Mouse (Mus musculus) lung, adult 2 months (tissue): ENCODE results near the gene Pygl.
"Not testable (repeated sequence)": the region's sequence is repeated elsewhere in the genome, so short reads cannot be mapped to it uniquely, and the experiment has no call there.

Source experiments
- CTCF ChIP-seq: fragments of 200-500 bp; IDR thresholded peaks from 2 replicates; pipeline ENCODE4 v1.5.1; 2011; ENCODE audit warnings: mild to moderate bottlenecking, low read length, control low read depth; ENCODE audit not compliant: insufficient read depth
- POLR2A ChIP-seq: fragments of 200-500 bp; IDR thresholded peaks from 2 replicates; pipeline ENCODE4 v1.6.1; 2011; ENCODE audit warnings: low read depth, mild to moderate bottlenecking, control low read depth, low read length, borderline replicate concordance; ENCODE audit errors: extremely low read depth

- TF ChIP-seq CTCF, POLR2A: not testable (repeated sequence)
Measured at GRCm38 (mm10) chr12:70183507-70183906, 47.8 kb downstream of the Pygl start.
